Mouse (Mus musculus) lung, embryonic 14.5 days (tissue): Measurements from ENCODE around the gene Otos. TPM values are rescaled to one million over a fixed set of nuclear protein-coding genes. Genes with fewer than 3 reads are reported as not detected.
A peak's percentile ranks its signal among the peaks of the same experiment; 100 is the strongest.

Source experiments
- ATAC-seq: fragments of 200-750 bp; cut with Nextera tagmentation; 2 replicates; pipeline ENCODE4 v1.8.0; 2017; ENCODE audit warnings: mild to moderate bottlenecking, moderate TSS enrichment, moderate library complexity; ENCODE audit not compliant: insufficient read depth
- DNase-seq: peaks from one replicate; pipeline ENCODE4 v3.0.0-alpha.2; 2015
- H3K27ac ChIP-seq: fragments of 300-500 bp; sonication (generic); 2 replicates; pipeline ENCODE4 v1.5.1; 2014; ENCODE audit warnings: low read depth, mild to moderate bottlenecking, moderate library complexity
- H3K27me3 ChIP-seq: fragments of 300-500 bp; sonication (generic); 2 replicates; pipeline ENCODE4 v1.6.1; 2014; ENCODE audit warnings: low read length, control low read depth; ENCODE audit not compliant: insufficient read depth
- H3K36me3 ChIP-seq: fragments of 300-500 bp; sonication (generic); 2 replicates; pipeline ENCODE4 v1.6.1; 2014; ENCODE audit warnings: control low read depth; ENCODE audit not compliant: insufficient read depth
- H3K4me1 ChIP-seq: fragments of 300-500 bp; sonication (generic); 2 replicates; pipeline ENCODE4 v1.6.1; 2014; ENCODE audit warnings: antibody characterized with exemption, control low read depth; ENCODE audit not compliant: insufficient read depth
- H3K4me2 ChIP-seq: fragments of 300-500 bp; sonication (generic); 2 replicates; pipeline ENCODE4 v1.6.1; 2014; ENCODE audit warnings: mild to moderate bottlenecking
- H3K4me3 ChIP-seq: fragments of 300-500 bp; sonication (generic); 2 replicates; pipeline ENCODE4 v1.5.1; 2014; ENCODE audit warnings: low read depth, low read length
- H3K9ac ChIP-seq: fragments of 300-500 bp; sonication (generic); 2 replicates; pipeline ENCODE4 v1.6.1; 2014
- H3K9me3 ChIP-seq: fragments of 300-500 bp; sonication (generic); 2 replicates; pipeline ENCODE4 v1.6.1; 2016; ENCODE audit warnings: low read depth, low read length, control low read depth
- CTCF ChIP-seq: IDR thresholded peaks from 2 replicates; pipeline ENCODE4 v1.5.1; 2016; ENCODE audit warnings: antibody characterized with exemption, low read depth
- WGBS: fragments of 180-500 bp; shearing (Covaris S2); extraction: QIAGEN DNeasy Blood & Tissue Kit; methylation state at CpG from one replicate; pipeline ENCODE4 v1.1.7; 2014; 5-methylcytosine and 5-hydroxymethylcytosine counted together
- polyA plus RNA-seq: library from polyadenylated mRNA; unstranded; fragments of >200 nt; fragmentation: Nextera tagmentation; extraction: Ambion mirVana; gene quantifications from 2 replicates; pipeline ENCODE4 v1.2.1, GENCODE M21; 2014

Otos gene
- polyA plus RNA-seq, 1 experiment from 2014 or later = not detected

- no peaks in the 10 kb centered on the region for H3K36me3 ChIP-seq
- DNase-seq = peak; percentile 72
- ATAC-seq = no peak
- no peak overlapping the region for H3K4me3 ChIP-seq
- no peaks in the 10 kb centered on the region for H3K4me1 ChIP-seq
- TF ChIP-seq CTCF = peak; percentile 80
- no peak overlapping the region for H3K9ac ChIP-seq
- no peak overlapping the region for H3K4me2 ChIP-seq
- H3K27ac ChIP-seq = no peak overlapping the region
- no peaks in the 10 kb centered on the region for H3K27me3 ChIP-seq
- no peaks in the 10 kb centered on the region for H3K9me3 ChIP-seq
- WGBS = 2% methylated on average over 5 of the region's 5 CpGs
Measured at GRCm38 (mm10) chr1:92611008-92611407, 37.6 kb downstream of the Otos start.

GRCm38 (mm10) chr1:92607711-92608110 is 40.9 kb downstream of the Otos start:
- Histone ChIP-seq H3K9me3 (no peaks in the 10 kb centered on the region), H3K4me1 (no peaks in the 10 kb centered on the region), H3K4me3 (no peak overlapping the region), H3K9ac (no peak overlapping the region), H3K27me3 (no peaks in the 10 kb centered on the region), H3K4me2 (no peak overlapping the region), H3K27ac (no peak overlapping the region), H3K36me3 (no peaks in the 10 kb centered on the region)
- DNase-seq (no peak), ATAC-seq (no peak)
- no peak for TF ChIP-seq CTCF
- 70% methylated on average over 4 of the region's 4 CpGs for WGBS

- H3K27me3 ChIP-seq = no peaks in the 10 kb centered on the region
- no peaks in the 10 kb centered on the region for H3K9me3 ChIP-seq
- ATAC-seq (no peak), DNase-seq (no peak)
- no peak within 1 kb of the TSS for H3K4me3 ChIP-seq
- H3K4me1 ChIP-seq = no peaks in the 10 kb centered on the region
- 81% methylated on average over 1 of the region's 1 CpGs for WGBS
- H3K36me3 ChIP-seq = no peaks in the 10 kb centered on the region
- no peak for TF ChIP-seq CTCF
- H3K27ac ChIP-seq = no peak within 1 kb of the TSS
- H3K9ac ChIP-seq = no peak within 1 kb of the TSS
- no peak within 1 kb of the TSS for H3K4me2 ChIP-seq
Measured at GRCm38 (mm10) chr1:92605482-92605881, 43.2 kb downstream of the Otos start, which contains the start of gene Olfr1410. Gene Olfr1410, plus strand, starts transcription at chr1:92605782.

GRCm38 (mm10) chr1:92596019-92596418 is 52.6 kb downstream of the Otos start:
- Histone ChIP-seq H3K9me3 (no peaks in the 10 kb centered on the region), H3K27me3 (no peaks in the 10 kb centered on the region), H3K4me3 (no peak overlapping the region), H3K9ac (no peak overlapping the region), H3K27ac (no peak overlapping the region), H3K36me3 (no peaks in the 10 kb centered on the region), H3K4me2 (no peak overlapping the region), H3K4me1 (no peaks in the 10 kb centered on the region)
- ATAC-seq (no peak), DNase-seq (no peak)
- 65% methylated on average over 3 of the region's 3 CpGs for WGBS
- no peak for TF ChIP-seq CTCF

Other genes starting within 250 kb of the Otos start
- gene Ndufa10, start 175.0 kb downstream of the Otos start, polyA plus RNA-seq = 265 and 268 TPM in 2 replicates
- not detected in 2 replicates for gene Olfr1416, start 163.7 kb downstream of the Otos start, polyA plus RNA-seq
- not detected in 2 replicates for gene Olfr1415, start 152.7 kb downstream of the Otos start, polyA plus RNA-seq
- not detected in 2 replicates for gene Olfr1414, start 130.2 kb downstream of the Otos start, polyA plus RNA-seq
- not detected in 2 replicates for gene Olfr1413, start 77.5 kb downstream of the Otos start, polyA plus RNA-seq
- not detected in 2 replicates for gene Olfr1412, start 63.1 kb downstream of the Otos start, polyA plus RNA-seq
- gene Olfr1411, start 54.4 kb downstream of the Otos start, polyA plus RNA-seq = not detected in 2 replicates
- not detected in 2 replicates for gene Olfr1410, start 43.1 kb downstream of the Otos start, polyA plus RNA-seq
- not detected in 2 replicates for gene Olfr12, start 31.1 kb downstream of the Otos start, polyA plus RNA-seq
- 391 and 414 TPM in 2 replicates for gene Cops9, start 6.9 kb downstream of the Otos start, polyA plus RNA-seq
- gene Gpc1, start 182.8 kb upstream of the Otos start, polyA plus RNA-seq = 36.3 and 42.4 TPM in 2 replicates